Mouse (Mus musculus) spleen, postnatal 10 days (tissue): Measurements from ENCODE around the gene Dlk2.
A peak's percentile ranks its signal among the peaks of the same experiment; 100 is the strongest.

Experiments used
- DNase-seq, 2 experiments: peaks; one replicate each; pipeline ENCODE4 v3.0.0; 2021 to 2022; ENCODE audit warnings: low spot score in 2 of 2

Gene Dlk2

DNA sequence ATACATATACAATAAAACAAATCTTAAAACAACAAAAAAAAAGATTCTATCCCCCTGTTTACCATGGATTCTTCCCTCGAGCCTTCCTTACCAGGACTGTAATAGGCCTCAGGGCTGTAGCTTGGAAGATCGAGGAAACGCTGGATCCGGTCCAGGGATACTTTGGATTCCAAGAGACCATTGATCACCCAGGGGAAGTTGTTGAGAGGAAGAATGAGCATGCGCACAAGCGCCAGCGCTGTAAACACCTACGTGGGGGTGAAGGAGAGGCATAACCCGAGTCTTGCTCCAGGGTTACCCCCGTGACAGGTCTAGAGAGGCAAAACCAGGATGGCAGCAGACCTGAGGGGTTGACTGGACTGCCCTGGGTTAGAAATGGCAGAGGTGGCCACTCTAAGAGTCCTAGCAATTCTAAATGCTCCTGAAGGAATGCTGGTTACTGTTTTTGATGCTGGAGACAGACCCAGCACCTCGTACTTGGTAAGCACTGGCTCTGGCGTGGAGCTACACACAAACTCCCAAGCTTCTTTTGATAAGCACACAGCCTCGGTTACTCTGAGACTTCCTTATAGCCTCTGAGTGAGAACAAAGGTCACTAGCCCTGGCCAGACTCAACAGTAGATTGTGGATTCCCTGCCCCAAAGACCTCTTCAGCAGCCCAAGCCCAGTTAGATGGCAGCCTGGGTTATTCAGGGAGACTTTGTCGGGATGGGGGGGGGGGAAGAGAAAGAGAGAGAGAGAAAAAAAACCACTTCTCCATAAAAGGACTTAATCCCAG is 25.0 kb downstream of the Dlk2 start:
- DNase-seq, result no peak

DNA sequence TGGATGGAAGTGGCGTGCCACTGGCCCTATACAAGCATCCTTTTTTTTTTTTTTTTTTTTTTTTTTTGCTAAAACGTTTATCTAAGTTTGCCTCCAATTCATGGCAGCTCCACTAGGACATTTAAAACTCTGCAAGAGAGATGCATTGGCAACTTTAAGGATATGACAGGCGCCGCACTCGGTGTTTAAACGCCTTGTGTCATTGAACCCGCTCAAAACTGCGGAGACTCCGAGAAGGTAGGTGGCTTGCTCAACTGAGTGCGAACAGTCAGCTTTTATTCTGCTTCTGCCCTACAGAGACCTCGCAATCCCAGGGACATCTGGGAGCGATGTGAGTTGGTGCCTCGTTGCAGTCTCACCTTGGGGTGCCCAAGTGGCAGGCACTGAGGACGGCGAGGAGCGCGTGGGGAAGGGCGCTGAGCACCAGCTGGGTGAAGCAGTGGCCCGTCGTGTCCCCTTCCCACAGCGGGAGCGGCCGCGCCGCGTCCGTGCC is 30.2 kb downstream of the Dlk2 start:
- no peak for DNase-seq

DNA sequence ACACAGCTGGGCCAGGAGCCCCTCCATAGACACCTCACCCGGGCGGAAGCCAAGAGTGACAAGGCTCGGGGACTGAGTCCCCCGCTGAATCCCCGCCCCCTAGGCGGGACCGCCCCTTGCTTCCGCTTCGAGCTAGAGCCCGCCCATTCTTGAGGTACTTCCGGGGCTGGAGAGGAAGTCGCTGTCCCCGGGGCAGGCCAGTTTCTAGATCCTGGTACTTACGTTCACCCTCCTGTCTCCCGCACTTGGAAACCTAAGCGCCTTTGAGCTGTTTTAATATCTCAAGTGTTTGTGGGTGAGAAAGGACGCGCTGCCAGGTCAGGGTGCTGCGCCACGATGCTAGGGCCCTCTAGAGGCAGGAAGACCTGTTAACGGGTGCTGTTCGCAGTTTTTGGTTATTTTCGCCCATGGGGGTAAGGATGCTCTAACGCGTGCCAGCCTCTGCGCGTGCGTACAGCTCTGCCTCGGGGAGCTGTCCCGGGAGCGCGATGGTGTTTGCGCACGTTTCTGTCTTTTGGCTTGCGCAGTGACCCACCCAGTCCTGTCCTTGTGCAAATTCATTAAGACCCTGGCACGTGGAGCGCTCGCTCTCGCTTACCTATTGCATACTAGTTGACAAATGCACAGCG is 30.8 kb downstream of the Dlk2 start, which contains the start of gene Abcc10:
TSS of gene Abcc10 (minus strand) at position 447 of the 629 bp plus-strand sequence.
- peak; percentile 89 to 96 for DNase-seq

- no peak for DNase-seq
These were observed 31.5 kb downstream of the Dlk2 start for GRCm38 (mm10) chr17:46328723-46329122.

DNA sequence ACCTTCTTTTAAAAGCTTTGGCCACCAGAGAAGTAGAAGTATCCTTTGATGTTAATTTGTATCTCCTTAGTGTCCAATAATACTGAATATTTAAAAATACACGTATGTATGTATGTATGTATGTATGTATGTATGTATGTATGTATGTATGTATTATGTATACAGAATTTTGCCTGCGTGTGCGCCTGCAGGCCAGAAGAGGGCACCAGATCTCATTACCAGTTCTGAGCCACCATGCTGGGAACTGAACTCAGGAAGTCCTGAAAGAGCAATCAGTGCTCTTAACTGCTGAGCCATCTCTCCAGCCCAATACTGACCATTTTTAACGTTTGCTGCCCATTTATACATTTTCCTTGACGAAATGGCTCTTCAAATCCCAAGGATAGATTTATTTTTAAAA is 39.3 kb downstream of the Dlk2 start:
- peak in 1 of 2 experiments; percentile 42 for DNase-seq

DNA sequence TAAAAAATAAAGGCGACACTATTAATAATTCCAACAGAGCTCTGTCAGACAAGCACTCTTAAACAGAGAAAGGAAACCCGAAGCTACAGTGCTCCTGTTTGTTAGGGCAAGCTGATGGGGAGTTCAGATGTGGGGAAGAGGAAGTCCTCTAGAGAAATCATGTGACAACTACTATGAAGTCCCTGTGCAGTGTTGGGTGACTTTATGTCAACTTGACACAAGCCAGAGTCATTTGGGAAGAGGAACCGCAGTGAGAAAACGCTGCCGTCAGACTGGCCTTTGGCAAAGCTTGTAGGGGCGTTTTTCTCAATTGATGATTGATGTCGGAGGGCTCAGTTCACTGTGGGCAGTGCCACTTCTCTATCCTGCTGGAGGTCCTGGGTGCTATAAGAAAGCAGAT is 44.0 kb downstream of the Dlk2 start:
- peak in 1 of 2 experiments; percentile 26 for DNase-seq

GRCm38 (mm10) chr17:46351026-46351700 is 53.9 kb downstream of the Dlk2 start:
- DNase-seq, result no peak
